Mouse (Mus musculus): ENCODE measurements around the gene Gm4707.
"Not testable (repeated sequence)": the region's sequence is repeated elsewhere in the genome, so short reads cannot be mapped to it uniquely, and the experiment has no call there.

Gene Gm4707

GRCm38 (mm10) chr17:71459818-71460217, at the start of gene Gm4707:
Gm4707 (minus strand) TSS chr17:71459918.
- DNase-seq = no peak

GRCm38 (mm10) chr17:71506832-71507231, 47.1 kb upstream of the Gm4707 start:
- DNase-seq = no peak

DNA sequence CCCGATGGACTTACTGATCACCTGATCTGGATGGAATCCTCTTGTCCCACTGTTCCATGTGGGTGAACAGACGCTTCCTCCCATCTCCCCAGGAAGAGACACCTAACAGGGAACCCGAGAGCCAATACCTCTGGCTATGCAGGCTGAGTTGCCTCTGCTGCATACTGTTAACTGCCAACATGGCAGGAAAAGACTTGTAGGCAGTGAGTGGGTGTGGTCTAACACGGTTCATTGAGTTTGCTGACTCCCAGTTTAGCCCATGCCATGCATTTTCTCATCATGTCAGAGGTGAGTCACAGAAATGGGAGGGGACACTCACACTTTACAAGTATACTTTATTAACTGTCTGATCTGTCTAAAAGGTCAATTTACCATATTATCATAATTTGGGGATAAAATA, 36.1 kb upstream of the Gm4707 start:
- no peak for DNase-seq

GRCm38 (mm10) chr17:71491332-71491686, 31.6 kb upstream of the Gm4707 start:
- DNase-seq = no peak

DNA sequence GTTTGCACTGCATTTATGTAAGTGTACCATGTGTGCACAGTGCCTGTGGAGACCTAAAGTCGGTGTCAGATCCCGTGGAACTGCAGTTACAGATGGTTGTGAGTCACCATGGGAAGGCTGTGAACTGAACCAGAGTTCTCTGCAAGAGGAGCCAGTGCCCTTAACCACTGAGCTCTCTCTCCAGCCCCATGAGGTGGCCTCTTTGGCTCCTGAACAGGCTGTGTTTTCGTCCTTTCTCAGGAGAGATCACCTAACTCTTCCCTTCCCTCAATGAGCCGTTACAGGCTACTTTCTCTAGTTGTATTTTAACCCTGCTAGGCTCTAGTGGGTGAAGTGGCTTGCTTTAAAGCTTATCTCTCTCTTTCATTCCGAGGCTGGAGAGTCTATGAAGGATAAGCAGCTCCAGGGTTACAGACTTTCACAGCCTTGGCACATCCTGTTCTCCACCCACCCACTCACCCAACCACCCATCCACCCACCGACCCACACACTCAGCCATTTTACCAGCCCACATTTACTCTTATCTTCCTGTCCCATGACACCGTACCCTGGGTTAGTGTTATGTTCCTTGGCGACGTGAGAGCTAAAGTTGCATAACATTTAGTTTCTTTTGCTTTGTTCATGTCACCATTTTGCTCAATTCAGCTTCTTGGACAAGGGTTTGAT, 31.1 kb upstream of the Gm4707 start:
- peak; percentile 28 for DNase-seq

DNA sequence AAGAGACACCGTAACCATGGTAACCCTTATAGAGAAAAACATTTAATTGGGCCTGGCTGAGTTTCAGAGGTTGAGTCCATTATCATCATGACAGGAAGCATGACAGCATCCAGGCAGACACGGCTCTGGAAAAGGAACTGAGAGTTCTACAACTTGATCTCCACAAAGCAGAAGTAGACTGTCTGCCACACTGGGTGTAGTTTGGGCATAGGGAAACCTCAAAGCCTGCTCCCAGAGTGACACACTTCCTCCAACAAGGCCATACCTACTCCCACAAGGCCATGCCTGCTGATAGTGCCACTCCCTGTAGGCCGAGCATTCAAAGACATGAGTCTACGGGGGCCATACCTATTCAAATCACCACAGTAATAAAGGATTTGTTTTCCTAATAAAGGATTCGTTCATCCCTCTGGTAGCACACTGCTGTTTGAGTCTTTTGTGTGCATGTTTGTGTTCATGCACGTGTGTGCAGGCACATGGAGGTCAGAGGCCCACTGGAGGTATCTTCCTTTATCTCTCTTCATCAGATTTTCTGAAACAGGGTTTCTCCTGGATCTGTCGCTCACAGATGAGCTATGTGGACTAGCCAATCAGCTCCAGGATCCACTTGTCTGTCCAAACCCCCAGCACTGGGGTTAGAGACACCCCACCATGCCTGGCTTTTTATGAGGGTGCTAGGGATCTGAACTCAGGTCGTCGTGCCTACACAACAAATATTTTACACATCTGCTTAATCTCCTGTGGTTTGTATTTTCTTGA, 30.2 kb upstream of the Gm4707 start:
- no peak for DNase-seq

GRCm38 (mm10) chr17:71486231-71486851, 26.6 kb upstream of the Gm4707 start:
- DNase-seq = peak; percentile 13

DNA sequence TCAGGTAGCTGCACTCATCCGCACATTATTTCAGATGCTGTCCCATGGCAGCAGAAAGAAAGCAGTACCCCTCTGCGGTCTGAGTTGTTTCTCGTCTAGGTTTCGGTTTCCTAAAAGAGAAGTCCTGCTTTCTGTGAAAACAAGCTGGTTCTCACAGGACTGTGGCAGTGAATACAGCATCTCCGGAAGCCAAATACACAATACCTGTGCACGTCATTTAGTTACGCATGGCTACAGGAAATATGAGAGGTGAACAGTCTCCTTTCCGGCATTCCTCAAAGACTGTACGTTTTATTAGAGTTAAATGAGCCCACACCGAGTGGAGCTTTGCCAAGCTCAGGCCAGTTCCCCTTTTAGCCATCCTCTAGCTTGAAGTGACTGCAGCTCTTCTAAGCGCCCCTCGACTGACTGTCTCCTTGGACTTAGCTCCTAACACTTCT, 26.1 kb upstream of the Gm4707 start:
- no peak for DNase-seq

DNA sequence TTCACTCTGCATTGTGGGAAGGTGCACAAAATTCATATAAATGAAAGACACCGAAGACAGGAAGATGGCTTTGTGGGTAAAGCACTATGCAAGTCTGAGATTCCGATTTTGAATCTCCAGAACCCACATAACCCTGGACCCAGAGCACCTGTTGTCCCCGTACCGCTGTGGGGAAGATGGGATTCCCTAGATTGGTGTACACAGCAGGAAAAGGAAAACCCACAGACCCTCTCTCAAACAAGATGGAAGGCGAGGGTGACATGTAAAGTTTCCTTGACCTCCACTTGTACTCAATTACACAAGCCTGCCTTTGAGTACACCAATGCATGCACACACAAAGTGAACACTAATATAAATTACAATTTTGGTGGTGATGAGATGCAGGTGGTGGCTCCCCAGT, 25.0 kb upstream of the Gm4707 start:
- DNase-seq = no peak

GRCm38 (mm10) chr17:71483418-71484060, 23.8 kb upstream of the Gm4707 start:
- DNase-seq = no peak

GRCm38 (mm10) chr17:71479381-71479901, 19.7 kb upstream of the Gm4707 start:
- DNase-seq = no peak

GRCm38 (mm10) chr17:71477481-71477880, 17.8 kb upstream of the Gm4707 start:
- no peak for DNase-seq

- no peak for DNase-seq
Measured at GRCm38 (mm10) chr17:71476346-71477020, 16.8 kb upstream of the Gm4707 start.

- peak; percentile 66 for DNase-seq
Measured at GRCm38 (mm10) chr17:71475705-71476089, 16.0 kb upstream of the Gm4707 start.

GRCm38 (mm10) chr17:71474762-71475704, 15.3 kb upstream of the Gm4707 start, which contains the start of gene Smchd1:
Smchd1 (minus strand) TSS chr17:71475343.
- DNase-seq = peak; percentile 96

DNA sequence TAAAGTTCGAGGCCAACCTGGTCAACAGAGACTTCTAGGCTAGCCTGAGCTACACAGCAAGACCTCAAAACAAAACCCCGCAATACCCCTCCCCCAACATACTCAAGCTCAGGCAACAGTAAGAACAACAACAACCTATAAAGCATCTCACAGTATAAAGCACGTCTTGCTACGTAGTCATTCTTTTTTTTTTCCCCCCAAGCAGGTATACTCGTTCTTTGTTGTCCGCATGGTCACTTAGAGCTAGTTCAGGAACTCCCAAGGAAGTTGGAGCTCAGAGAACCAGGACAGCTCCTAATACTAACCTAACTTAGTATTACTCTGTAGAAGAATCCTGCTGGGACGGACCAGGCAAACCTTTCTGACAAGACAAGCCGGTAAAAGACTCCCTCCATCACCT, 14.4 kb upstream of the Gm4707 start:
- no peak for DNase-seq

- no peak for DNase-seq
Measured at GRCm38 (mm10) chr17:71471261-71471660, 11.5 kb upstream of the Gm4707 start.

DNA sequence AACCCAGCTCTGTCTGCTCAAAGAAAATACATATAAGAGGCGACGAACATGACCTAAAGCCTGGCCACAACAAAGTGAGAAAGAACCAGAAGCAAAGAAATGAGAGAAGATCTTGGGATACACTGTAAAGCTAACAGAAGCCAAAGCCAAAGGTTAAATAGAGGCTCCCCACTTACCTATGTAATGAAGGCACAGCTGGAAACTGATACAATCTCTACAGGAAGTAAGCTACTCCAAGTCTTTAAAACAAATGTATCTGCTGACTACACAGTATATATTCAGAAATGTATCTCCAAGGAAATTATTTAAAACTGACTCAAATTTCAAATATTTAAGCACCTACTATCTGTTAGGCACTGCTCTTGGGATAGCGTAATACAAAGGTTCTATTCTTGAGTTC, 594 bp upstream of the Gm4707 start:
- DNase-seq = no peak

GRCm38 (mm10) chr17:71457361-71457760, 2.4 kb downstream of the Gm4707 start:
- not testable (repeated sequence) for DNase-seq

- DNase-seq = no peak
Measured at GRCm38 (mm10) chr17:71445191-71445590, 14.5 kb downstream of the Gm4707 start.

DNA sequence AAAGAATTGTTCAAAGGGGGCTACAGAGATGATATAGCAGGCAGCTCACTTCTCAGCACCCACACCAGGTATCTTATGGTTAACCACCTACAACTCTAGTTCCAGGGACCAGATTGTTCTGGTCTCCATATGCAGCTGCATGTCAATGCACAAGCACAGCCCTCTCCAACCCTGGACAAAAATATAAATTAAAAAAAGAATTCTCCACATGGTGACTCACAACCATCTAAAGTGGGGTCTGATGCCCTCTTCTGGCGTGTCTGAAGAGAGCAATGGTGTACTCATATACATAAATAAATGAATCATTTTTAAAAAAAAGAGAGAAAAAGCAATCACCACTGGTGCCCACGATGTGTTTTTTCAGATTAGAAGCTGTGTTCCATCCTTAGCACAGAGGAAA, 15.0 kb downstream of the Gm4707 start:
- DNase-seq = no peak

All from liver (tissue).